Mouse (Mus musculus) ES-Bruce4 (cell line): ENCODE results near the gene Gm49416.

Experiments used
- CTCF ChIP-seq: IDR thresholded peaks from one replicate; pipeline ENCODE4 v1.8.1; 2011; ENCODE audit warnings: low read depth, low read length
- EP300 ChIP-seq: IDR thresholded peaks from 2 replicates; pipeline ENCODE4 v1.6.1; 2011; ENCODE audit warnings: low read depth, low read length; ENCODE audit not compliant: insufficient read depth
- POLR2A ChIP-seq: IDR thresholded peaks from one replicate; pipeline ENCODE4 v1.8.1; 2011; ENCODE audit warnings: low read length; ENCODE audit not compliant: insufficient read depth

- TF ChIP-seq CTCF (no peak), POLR2A (no peak), EP300 (no peak)
Measured at GRCm38 (mm10) chr19:8930117-8930516, 41.4 kb downstream of the Gm49416 start.
